Mouse (Mus musculus): ENCODE measurements at regions not wholly inside any gene's neighbourhood (a gene's known extent, or its start where the extent isn't known, plus 50 kb on each side); places are given as distances from the start of the nearest gene placed in this dataset.

GRCm38 (mm10) chr7:136710653-136711052 lies 183.8 kb upstream of the Mgmt start:
- no peaks in the 10 kb centered on the region for H3K36me3 ChIP-seq (replicated peaks; ENCODE audit: control insufficient read depth, insufficient read depth)
- no peak overlapping the region for H3K27ac ChIP-seq
- H3K27me3 ChIP-seq (ENCODE audit: control insufficient read depth, insufficient read depth, low read length) = no peaks in the 10 kb centered on the region
- no peaks in the 10 kb centered on the region for H3K9me3 ChIP-seq (ENCODE audit: control insufficient read depth, low read length)
- DNase-seq (ENCODE audit: low spot score) (no peak), ATAC-seq (ENCODE audit: low FRiP score) (no peak)
- H3K4me2 ChIP-seq (replicated peaks) = no peak overlapping the region
- no peak overlapping the region for H3K4me3 ChIP-seq (replicated peaks; ENCODE audit: low read length)
- H3K9ac ChIP-seq = no peak overlapping the region
- no peaks in the 10 kb centered on the region for H3K4me1 ChIP-seq (replicated peaks; ENCODE audit: control insufficient read depth, insufficient read depth, low read length)
- 79% methylated on average over 3 of the region's 3 CpGs for WGBS

- Histone ChIP-seq H3K4me1 (replicated peaks; ENCODE audit: control insufficient read depth, insufficient read depth, low read length) (no peaks in the 10 kb centered on the region), H3K9me3 (ENCODE audit: control insufficient read depth, low read length) (no peaks in the 10 kb centered on the region), H3K27ac (no peak overlapping the region), H3K36me3 (replicated peaks; ENCODE audit: control insufficient read depth, insufficient read depth) (no peaks in the 10 kb centered on the region), H3K4me3 (replicated peaks; ENCODE audit: low read length) (no peak overlapping the region), H3K9ac (no peak overlapping the region), H3K27me3 (ENCODE audit: control insufficient read depth, insufficient read depth, low read length) (no peaks in the 10 kb centered on the region), H3K4me2 (replicated peaks) (no peak overlapping the region)
- no peak for DNase-seq (ENCODE audit: low spot score)
- WGBS = 74% methylated on average over 16 of the region's 16 CpGs
- no peak for ATAC-seq (ENCODE audit: low FRiP score)
These were observed 181.3 kb upstream of the Mgmt start for GRCm38 (mm10) chr7:136712962-136713640.

GRCm38 (mm10) chr7:136727628-136728402 lies 166.6 kb upstream of the Mgmt start:
- no peak for DNase-seq (ENCODE audit: low spot score)
- no peak for ATAC-seq (ENCODE audit: low FRiP score)
- 83% methylated on average over 1 of the region's 1 CpGs for whole genome bisulfite sequencing
- Histone ChIP-seq H3K9ac (no peak overlapping the region), H3K27me3 (ENCODE audit: control insufficient read depth, insufficient read depth, low read length) (no peaks in the 10 kb centered on the region), H3K4me3 (replicated peaks; ENCODE audit: low read length) (no peak overlapping the region), H3K9me3 (ENCODE audit: control insufficient read depth, low read length) (no peaks in the 10 kb centered on the region), H3K4me1 (replicated peaks; ENCODE audit: control insufficient read depth, insufficient read depth, low read length) (no peaks in the 10 kb centered on the region), H3K27ac (no peak overlapping the region), H3K36me3 (replicated peaks; ENCODE audit: control insufficient read depth, insufficient read depth) (no peaks in the 10 kb centered on the region), H3K4me2 (replicated peaks) (no peak overlapping the region)

- ATAC-seq (ENCODE audit: low FRiP score) = no peak
- Histone ChIP-seq H3K27ac (no peak overlapping the region), H3K27me3 (ENCODE audit: control insufficient read depth, insufficient read depth, low read length) (no peaks in the 10 kb centered on the region), H3K4me1 (replicated peaks; ENCODE audit: control insufficient read depth, insufficient read depth, low read length) (peaks cover 3% of the 10 kb centered on the region; the same call in 1 of the 2 replicates), H3K9me3 (ENCODE audit: control insufficient read depth, low read length) (no peaks in the 10 kb centered on the region), H3K36me3 (replicated peaks; ENCODE audit: control insufficient read depth, insufficient read depth) (no peaks in the 10 kb centered on the region), H3K4me2 (replicated peaks) (no peak overlapping the region), H3K4me3 (replicated peaks; ENCODE audit: low read length) (no peak overlapping the region), H3K9ac (no peak overlapping the region)
- no peak for DNase-seq (ENCODE audit: low spot score)
- 96% methylated on average over 2 of the region's 2 CpGs for WGBS
These were observed 152.2 kb upstream of the Mgmt start for GRCm38 (mm10) chr7:136742171-136742570.

- no peaks in the 10 kb centered on the region for H3K4me1 ChIP-seq (replicated peaks; ENCODE audit: control insufficient read depth, insufficient read depth, low read length)
- no peak for DNase-seq (ENCODE audit: low spot score)
- no peak overlapping the region for H3K4me2 ChIP-seq (replicated peaks)
- no peak overlapping the region for H3K4me3 ChIP-seq (replicated peaks; ENCODE audit: low read length)
- no peak overlapping the region for H3K27ac ChIP-seq
- H3K27me3 ChIP-seq (ENCODE audit: control insufficient read depth, insufficient read depth, low read length) = no peaks in the 10 kb centered on the region
- H3K36me3 ChIP-seq (replicated peaks; ENCODE audit: control insufficient read depth, insufficient read depth) = no peaks in the 10 kb centered on the region
- H3K9me3 ChIP-seq (ENCODE audit: control insufficient read depth, low read length) = no peaks in the 10 kb centered on the region
- WGBS = 89% methylated on average over 8 of the region's 8 CpGs
- H3K9ac ChIP-seq = no peak overlapping the region
- no peak for ATAC-seq (ENCODE audit: low FRiP score)
These were observed 149.0 kb upstream of the Mgmt start for GRCm38 (mm10) chr7:136745412-136745811.

- no peaks in the 10 kb centered on the region for H3K36me3 ChIP-seq (replicated peaks; ENCODE audit: control insufficient read depth, insufficient read depth)
These were observed 142.9 kb upstream of the Mgmt start for GRCm38 (mm10) chr7:136751477-136751876.

GRCm38 (mm10) chr7:136754821-136755220 lies 139.6 kb upstream of the Mgmt start:
- H3K4me3 ChIP-seq (replicated peaks; ENCODE audit: low read length) = no peak overlapping the region
- H3K4me2 ChIP-seq (replicated peaks) = no peak overlapping the region
- H3K27me3 ChIP-seq (ENCODE audit: control insufficient read depth, insufficient read depth, low read length) = no peaks in the 10 kb centered on the region
- WGBS = 64% methylated on average over 6 of the region's 6 CpGs
- H3K9me3 ChIP-seq (ENCODE audit: control insufficient read depth, low read length) = no peaks in the 10 kb centered on the region
- H3K36me3 ChIP-seq (replicated peaks; ENCODE audit: control insufficient read depth, insufficient read depth) = no peaks in the 10 kb centered on the region
- DNase-seq (ENCODE audit: low spot score) (no peak), ATAC-seq (ENCODE audit: low FRiP score) (no peak)
- no peak overlapping the region for H3K27ac ChIP-seq
- H3K4me1 ChIP-seq (replicated peaks; ENCODE audit: control insufficient read depth, insufficient read depth, low read length) = 0 out of 2 replicates have a peak, but pooled peaks cover 6% of the 10 kb centered on the region
- no peak overlapping the region for H3K9ac ChIP-seq

More at GRCm38 (mm10) chr7:136751477-136751876, 142.9 kb upstream of the Mgmt start:
- Histone ChIP-seq H3K27me3 (ENCODE audit: control insufficient read depth, insufficient read depth, low read length) (no peaks in the 10 kb centered on the region), H3K9ac (no peak overlapping the region), H3K4me2 (replicated peaks) (no peak overlapping the region), H3K27ac (no peak overlapping the region), H3K4me1 (replicated peaks; ENCODE audit: control insufficient read depth, insufficient read depth, low read length) (0 out of 2 replicates have a peak, but pooled peaks cover 6% of the 10 kb centered on the region), H3K4me3 (replicated peaks; ENCODE audit: low read length) (no peak overlapping the region), H3K9me3 (ENCODE audit: control insufficient read depth, low read length) (no peaks in the 10 kb centered on the region)
- DNase-seq (ENCODE audit: low spot score) (no peak), ATAC-seq (ENCODE audit: low FRiP score) (no peak)
- 84% methylated on average over 4 of the region's 4 CpGs for WGBS

GRCm38 (mm10) chr7:136765026-136765425 lies 129.4 kb upstream of the Mgmt start:
- WGBS = 47% methylated on average over 7 of the region's 7 CpGs
- Histone ChIP-seq H3K4me1 (replicated peaks; ENCODE audit: control insufficient read depth, insufficient read depth, low read length) (no peaks in the 10 kb centered on the region), H3K9me3 (ENCODE audit: control insufficient read depth, low read length) (no peaks in the 10 kb centered on the region), H3K4me3 (replicated peaks; ENCODE audit: low read length) (no peak overlapping the region), H3K36me3 (replicated peaks; ENCODE audit: control insufficient read depth, insufficient read depth) (no peaks in the 10 kb centered on the region), H3K4me2 (replicated peaks) (no peak overlapping the region), H3K27ac (no peak overlapping the region), H3K27me3 (ENCODE audit: control insufficient read depth, insufficient read depth, low read length) (no peaks in the 10 kb centered on the region), H3K9ac (no peak overlapping the region)
- ATAC-seq (ENCODE audit: low FRiP score) (no peak), DNase-seq (ENCODE audit: low spot score) (no peak)

- Histone ChIP-seq H3K27me3 (ENCODE audit: control insufficient read depth, insufficient read depth, low read length) (no peaks in the 10 kb centered on the region), H3K4me3 (replicated peaks; ENCODE audit: low read length) (no peak overlapping the region), H3K36me3 (replicated peaks; ENCODE audit: control insufficient read depth, insufficient read depth) (no peaks in the 10 kb centered on the region), H3K9ac (no peak overlapping the region), H3K4me2 (replicated peaks) (no peak overlapping the region), H3K27ac (no peak overlapping the region; the same call in 1 of the 2 replicates), H3K4me1 (replicated peaks; ENCODE audit: control insufficient read depth, insufficient read depth, low read length) (no peaks in the 10 kb centered on the region), H3K9me3 (ENCODE audit: control insufficient read depth, low read length) (no peaks in the 10 kb centered on the region)
- peak; percentile 43 for DNase-seq (ENCODE audit: low spot score)
- ATAC-seq (ENCODE audit: low FRiP score) = no peak
- 40% methylated on average over 9 of the region's 9 CpGs for WGBS
These were observed 127.2 kb upstream of the Mgmt start for GRCm38 (mm10) chr7:136767231-136767630.
